Mouse (Mus musculus) liver, embryonic 15.5 days (tissue): ENCODE measurements around the gene Ube2n. TPM values are rescaled to one million over a fixed set of nuclear protein-coding genes. Genes with fewer than 3 reads are reported as not detected.

Source experiments
- ATAC-seq: fragments of 200-750 bp; cut with Nextera tagmentation; 2 replicates; pipeline ENCODE4 v1.8.0; 2017; ENCODE audit warnings: moderate number of reproducible peaks, mild to moderate bottlenecking, moderate library complexity; ENCODE audit not compliant: insufficient read depth
- H3K27ac ChIP-seq: fragments of 300-500 bp; sonication (generic); replicated peaks from 2 replicates; pipeline ENCODE4 v1.5.1; 2015; ENCODE audit warnings: mild to moderate bottlenecking, inconsistent platforms
- H3K27me3 ChIP-seq: fragments of 300-500 bp; sonication (generic); 2 replicates; pipeline ENCODE4 v1.6.1; 2015; ENCODE audit warnings: mild to moderate bottlenecking, inconsistent platforms
- H3K36me3 ChIP-seq: fragments of 300-500 bp; sonication (generic); replicated peaks from 2 replicates; pipeline ENCODE4 v1.6.1; 2015; ENCODE audit warnings: moderate library complexity, mild to moderate bottlenecking, inconsistent platforms
- H3K4me1 ChIP-seq: fragments of 300-500 bp; sonication (generic); replicated peaks from 2 replicates; pipeline ENCODE4 v1.6.1; 2015; ENCODE audit warnings: inconsistent platforms
- H3K4me2 ChIP-seq: fragments of 300-500 bp; sonication (generic); 2 replicates; pipeline ENCODE4 v1.6.1; 2015; ENCODE audit warnings: moderate library complexity, mild to moderate bottlenecking, inconsistent platforms
- H3K4me3 ChIP-seq: fragments of 300-500 bp; sonication (generic); replicated peaks from 2 replicates; pipeline ENCODE4 v1.5.1; 2015; ENCODE audit warnings: mild to moderate bottlenecking, inconsistent platforms
- H3K9ac ChIP-seq: fragments of 300-500 bp; sonication (generic); 2 replicates; pipeline ENCODE4 v1.6.1; 2015; ENCODE audit warnings: moderate library complexity, mild to moderate bottlenecking, inconsistent platforms
- H3K9me3 ChIP-seq: fragments of 300-500 bp; sonication (generic); replicated peaks from 2 replicates; pipeline ENCODE4 v1.6.1; 2016; ENCODE audit warnings: inconsistent platforms
- WGBS: fragments of 180-500 bp; shearing (Covaris S2); methylation state at CpG from one replicate; pipeline ENCODE4 v1.1.7; 2015; ENCODE audit warnings: mixed read lengths; ENCODE audit not compliant: insufficient replicate concordance; 5-methylcytosine and 5-hydroxymethylcytosine counted together
- polyA plus RNA-seq: library from polyadenylated mRNA; unstranded; fragments of >200 nt; fragmentation: Nextera tagmentation; extraction: Ambion mirVana; gene quantifications from 2 replicates; pipeline ENCODE4 v1.2.1, GENCODE M21; 2015

Gene Ube2n
- polyA plus RNA-seq, 1 experiment from 2014 or later = 132 TPM

- no peak overlapping the region for H3K4me3 ChIP-seq
- 74% methylated on average over 14 of the region's 14 CpGs for WGBS
These were observed 11.3 kb upstream of the Ube2n start for GRCm38 (mm10) chr10:95503443-95504235.

GRCm38 (mm10) chr10:95504341-95504740 lies 10.6 kb upstream of the Ube2n start:
- Histone ChIP-seq H3K36me3 (no peaks in the 10 kb centered on the region), H3K27ac (no peak overlapping the region), H3K9me3 (no peaks in the 10 kb centered on the region), H3K9ac (no peak overlapping the region), H3K4me1 (peaks cover 22% of the 10 kb centered on the region), H3K27me3 (no peaks in the 10 kb centered on the region), H3K4me3 (no peak overlapping the region), H3K4me2 (no peak overlapping the region)
- no peak for ATAC-seq
- WGBS = 25% methylated on average over 1 of the region's 1 CpGs

More at GRCm38 (mm10) chr10:95503443-95504235, 11.3 kb upstream of the Ube2n start:
- ATAC-seq = no peak
- Histone ChIP-seq H3K4me2 (no peak overlapping the region), H3K9ac (no peak overlapping the region), H3K36me3 (no peaks in the 10 kb centered on the region), H3K4me1 (peaks cover 22% of the 10 kb centered on the region), H3K27me3 (no peaks in the 10 kb centered on the region), H3K27ac (no peak overlapping the region), H3K9me3 (no peaks in the 10 kb centered on the region)

- no peaks in the 10 kb centered on the region for H3K4me1 ChIP-seq
- H3K4me2 ChIP-seq = no peak overlapping the region
- H3K27me3 ChIP-seq = no peaks in the 10 kb centered on the region
- ATAC-seq = no peak
- no peak overlapping the region for H3K27ac ChIP-seq
- H3K9ac ChIP-seq = no peak overlapping the region
- no peak overlapping the region for H3K4me3 ChIP-seq
- WGBS = 80% methylated on average over 8 of the region's 8 CpGs
- H3K9me3 ChIP-seq = no peaks in the 10 kb centered on the region
- no peaks in the 10 kb centered on the region for H3K36me3 ChIP-seq
These were observed 6.8 kb upstream of the Ube2n start for GRCm38 (mm10) chr10:95508126-95508525.

- WGBS = 25% methylated on average over 6 of the region's 6 CpGs
- H3K27ac ChIP-seq = no peak overlapping the region
- no peak for ATAC-seq
These were observed 6.2 kb upstream of the Ube2n start for GRCm38 (mm10) chr10:95508793-95509192.

GRCm38 (mm10) chr10:95509263-95509662 lies 5.7 kb upstream of the Ube2n start:
- H3K36me3 ChIP-seq = no peaks in the 10 kb centered on the region
- H3K27me3 ChIP-seq = no peaks in the 10 kb centered on the region
- no peak overlapping the region for H3K4me3 ChIP-seq
- H3K27ac ChIP-seq = no peak overlapping the region
- WGBS = 56% methylated on average over 3 of the region's 3 CpGs
- H3K4me1 ChIP-seq = peaks cover 7% of the 10 kb centered on the region
- H3K9ac ChIP-seq = no peak overlapping the region
- no peaks in the 10 kb centered on the region for H3K9me3 ChIP-seq
- ATAC-seq = no peak
- no peak overlapping the region for H3K4me2 ChIP-seq

More at GRCm38 (mm10) chr10:95508793-95509192, 6.2 kb upstream of the Ube2n start:
- no peak overlapping the region for H3K4me3 ChIP-seq
- H3K9ac ChIP-seq = no peak overlapping the region
- H3K4me2 ChIP-seq = no peak overlapping the region
- no peaks in the 10 kb centered on the region for H3K9me3 ChIP-seq
- H3K27me3 ChIP-seq = no peaks in the 10 kb centered on the region
- no peaks in the 10 kb centered on the region for H3K36me3 ChIP-seq
- peaks cover 3% of the 10 kb centered on the region for H3K4me1 ChIP-seq

- WGBS = 76% methylated on average over 8 of the region's 8 CpGs
These were observed 2.3 kb upstream of the Ube2n start for GRCm38 (mm10) chr10:95512635-95513034.

GRCm38 (mm10) chr10:95513768-95514556 lies 983 bp upstream of the Ube2n start:
- Histone ChIP-seq H3K4me2 (peak overlapping the region; percentile 78), H3K9me3 (no peaks in the 10 kb centered on the region), H3K9ac (peak overlapping the region; percentile 98), H3K36me3 (no peaks in the 10 kb centered on the region; the same call in 1 of the 2 replicates), H3K4me3 (peak overlapping the region; percentile 100), H3K4me1 (peaks cover 26% of the 10 kb centered on the region), H3K27me3 (no peaks in the 10 kb centered on the region), H3K27ac (peak overlapping the region; percentile 97)
- 33% methylated on average over 15 of the region's 15 CpGs for WGBS
- no peak for ATAC-seq

More at GRCm38 (mm10) chr10:95512635-95513034, 2.3 kb upstream of the Ube2n start:
- H3K27ac ChIP-seq = no peak overlapping the region
- H3K27me3 ChIP-seq = no peaks in the 10 kb centered on the region
- peaks cover 23% of the 10 kb centered on the region for H3K4me1 ChIP-seq
- no peak for ATAC-seq
- no peak overlapping the region for H3K4me3 ChIP-seq
- no peak overlapping the region for H3K4me2 ChIP-seq
- H3K36me3 ChIP-seq = no peaks in the 10 kb centered on the region; the same call in 1 of the 2 replicates
- H3K9ac ChIP-seq = no peak overlapping the region
- H3K9me3 ChIP-seq = no peaks in the 10 kb centered on the region

GRCm38 (mm10) chr10:95515293-95515931 lies 467 bp downstream of the Ube2n start:
- no peaks in the 10 kb centered on the region for H3K27me3 ChIP-seq
- H3K4me2 ChIP-seq = peak overlapping the region; percentile 78
- peak overlapping the region; percentile 98 for H3K9ac ChIP-seq
- peak overlapping the region; percentile 100 for H3K4me3 ChIP-seq
- no peaks in the 10 kb centered on the region; the same call in 1 of the 2 replicates for H3K36me3 ChIP-seq
- H3K9me3 ChIP-seq = no peaks in the 10 kb centered on the region
- peak overlapping the region; percentile 97 for H3K27ac ChIP-seq
- peak; percentile 57 for ATAC-seq
- H3K4me1 ChIP-seq = peaks cover 39% of the 10 kb centered on the region
- under 1% methylated on average over 69 of the region's 80 CpGs for WGBS

GRCm38 (mm10) chr10:95517656-95518055 lies 2.7 kb downstream of the Ube2n start:
- WGBS = 83% methylated on average over 6 of the region's 6 CpGs
- H3K9me3 ChIP-seq = no peaks in the 10 kb centered on the region
- H3K9ac ChIP-seq = no peak overlapping the region
- H3K4me3 ChIP-seq = no peak overlapping the region
- H3K36me3 ChIP-seq = no peaks in the 10 kb centered on the region; the same call in none of the 2 replicates
- H3K4me2 ChIP-seq = peak overlapping the region; percentile 8; the same call in 1 of the 2 replicates
- H3K27ac ChIP-seq = no peak overlapping the region
- no peak for ATAC-seq
- no peaks in the 10 kb centered on the region for H3K27me3 ChIP-seq
- H3K4me1 ChIP-seq = peaks cover 46% of the 10 kb centered on the region

GRCm38 (mm10) chr10:95525037-95525675 lies 10.2 kb downstream of the Ube2n start:
- peaks cover 34% of the 10 kb centered on the region for H3K4me1 ChIP-seq
- H3K4me2 ChIP-seq = no peak overlapping the region
- H3K9me3 ChIP-seq = no peaks in the 10 kb centered on the region
- no peaks in the 10 kb centered on the region for H3K27me3 ChIP-seq
- no peaks in the 10 kb centered on the region; the same call in 1 of the 2 replicates for H3K36me3 ChIP-seq
- 71% methylated on average over 6 of the region's 6 CpGs for WGBS
- no peak for ATAC-seq
- H3K27ac ChIP-seq = no peak overlapping the region
- no peak overlapping the region for H3K4me3 ChIP-seq
- no peak overlapping the region for H3K9ac ChIP-seq
